8 mouse cellular contexts compared by ENCODE assay signal in the genomic region with DNA sequence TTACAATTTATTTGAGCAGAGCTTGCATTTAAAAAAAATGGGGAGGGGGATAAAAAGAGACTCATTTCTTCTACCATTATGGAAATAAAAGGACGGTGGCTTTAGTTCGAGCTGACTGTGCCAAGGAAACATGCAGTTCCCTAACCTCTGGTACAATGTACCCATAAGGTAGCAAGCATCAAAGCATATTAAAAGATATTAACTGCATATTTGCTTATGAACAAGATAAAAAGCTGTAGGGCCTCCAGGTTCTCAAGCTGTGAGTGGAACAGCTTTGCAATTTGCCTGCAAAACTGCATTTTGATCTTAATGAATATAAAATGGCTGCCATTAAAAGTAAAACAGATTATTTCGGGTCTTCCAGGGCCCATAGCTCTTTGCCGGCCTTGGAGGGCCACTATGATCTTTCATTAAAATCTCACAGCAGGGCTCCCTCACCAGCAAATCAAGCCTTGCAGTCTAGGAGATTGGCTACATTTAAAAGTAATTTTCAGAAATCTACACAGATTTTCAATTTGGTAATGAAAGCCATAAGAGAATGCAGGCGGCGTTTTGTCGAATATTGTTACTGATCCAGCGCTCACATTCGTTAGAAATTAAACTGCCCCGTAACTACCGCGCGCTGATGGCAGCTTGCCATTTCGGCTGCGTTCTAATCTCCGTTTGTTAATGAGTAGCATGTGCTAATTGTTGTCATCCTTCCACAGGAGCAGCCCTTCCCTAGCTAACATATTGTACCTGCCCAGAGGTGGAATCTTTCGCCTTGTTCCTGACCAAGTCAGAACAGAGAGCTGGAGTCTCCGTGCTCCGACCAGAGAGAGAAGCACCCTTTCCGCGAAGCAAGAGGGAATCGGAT.
DNase-seq lines count a peak whose midpoint lies in the region; ATAC-seq and TF ChIP-seq lines count a peak whose summit lies in the region.

No protein-coding gene starts in this region.

- no peaks in the 10 kb centered on the region for H3K9me3 ChIP-seq in lung, embryonic 16.5 days (ENCODE audit: control insufficient read depth, low read length)
- H3K9me3 ChIP-seq in hindbrain, embryonic 12.5 days (replicated peaks), result no peaks in the 10 kb centered on the region
- no peaks in the 10 kb centered on the region for H3K9me3 ChIP-seq in liver, postnatal 0 days (ENCODE audit: low read length)

- peak overlapping the region; percentile 12; the same call in 1 of the 2 replicates for H3K4me3 ChIP-seq in lung, embryonic 16.5 days (ENCODE audit: low read length)
- no peak overlapping the region for H3K4me3 ChIP-seq in lung, adult 2 months (replicated peaks; ENCODE audit: extremely low read depth, low read depth, low read length)
- peak overlapping the region; percentile 11; the same call in 1 of the 2 replicates for H3K4me3 ChIP-seq in hindbrain, embryonic 12.5 days
- H3K4me3 ChIP-seq in liver, postnatal 0 days (ENCODE audit: low read depth, low read length), result no peak overlapping the region

- peak overlapping the region; percentile 44 for H3K4me2 ChIP-seq in lung, embryonic 16.5 days (ENCODE audit: low read depth, low read length)
- H3K4me2 ChIP-seq in hindbrain, embryonic 12.5 days (replicated peaks), result peak overlapping the region; percentile 34
- H3K4me2 ChIP-seq in liver, postnatal 0 days (ENCODE audit: low read depth, low read length), result no peak overlapping the region

- no peak for TF ChIP-seq CTCF in lung, adult 2 months (IDR thresholded peaks at IDR 0.05; ENCODE audit: insufficient read depth, low read length)
- TF ChIP-seq CTCF in liver, postnatal 0 days (IDR thresholded peaks at IDR 0.05; ENCODE audit: low read depth), result no peak

- WGBS in lung, embryonic 16.5 days, result 50% methylated on average over 22 of the region's 22 CpGs
- WGBS in lung, adult 2 months, result 60% methylated on average over 22 of the region's 22 CpGs
- WGBS in hindbrain, embryonic 12.5 days, result 56% methylated on average over 22 of the region's 22 CpGs
- WGBS in liver, postnatal 0 days (ENCODE audit: insufficient replicate concordance), result 61% methylated on average over 22 of the region's 22 CpGs

- TF ChIP-seq EP300 in liver, postnatal 0 days (IDR thresholded peaks at IDR 0.05; ENCODE audit: low read depth), result no peak

- ATAC-seq in lung, embryonic 16.5 days (ENCODE audit: low read depth), result no peak
- no peak; the same call in 1 of the 2 replicates for ATAC-seq in hindbrain, embryonic 12.5 days (ENCODE audit: low FRiP score)
- ATAC-seq in liver, postnatal 0 days, result no peak
- ATAC-seq in erythroid progenitor cell, adult 5-6 weeks (replicated peaks; ENCODE audit: low FRiP score, poor library complexity, severe bottlenecking), result no peak

- no peak overlapping the region for H3K9ac ChIP-seq in lung, embryonic 16.5 days (ENCODE audit: low read length)
- H3K9ac ChIP-seq in hindbrain, embryonic 12.5 days, result no peak overlapping the region
- H3K9ac ChIP-seq in liver, postnatal 0 days (replicated peaks), result no peak overlapping the region

- no peaks in the 10 kb centered on the region for H3K4me1 ChIP-seq in lung, embryonic 16.5 days (replicated peaks; ENCODE audit: control insufficient read depth, insufficient read depth, low read length)
- H3K4me1 ChIP-seq in lung, adult 2 months (ENCODE audit: control insufficient read depth, insufficient read depth, low read length), result no peaks in the 10 kb centered on the region
- peaks cover 15% of the 10 kb centered on the region for H3K4me1 ChIP-seq in hindbrain, embryonic 12.5 days
- H3K4me1 ChIP-seq in liver, postnatal 0 days (ENCODE audit: insufficient read depth), result no peaks in the 10 kb centered on the region

- no peak for TF ChIP-seq POLR2A in lung, adult 2 months (IDR thresholded peaks at IDR 0.05; ENCODE audit: borderline replicate concordance, extremely low read depth, low read depth, low read length)

- no peaks in the 10 kb centered on the region for H3K27me3 ChIP-seq in lung, embryonic 16.5 days (ENCODE audit: control insufficient read depth, insufficient read depth, low read depth, low read length)
- no peaks in the 10 kb centered on the region for H3K27me3 ChIP-seq in hindbrain, embryonic 12.5 days
- no peaks in the 10 kb centered on the region for H3K27me3 ChIP-seq in liver, postnatal 0 days (ENCODE audit: insufficient read depth, low read length)

- DNase-seq in lung, adult 2 months, result no peak
- peak; percentile 39 to 40 for DNase-seq in layer of hippocampus, postnatal 25 days (ENCODE audit: extremely low spot score in 1 of 2, low spot score in 1 of 2)
- peak; percentile 14 for DNase-seq in right cerebral cortex, adult 18-20 months
- DNase-seq in liver, postnatal 0 days, result no peak
- DNase-seq in B cell, adult 2 months, result no peak

- H3K27ac ChIP-seq in lung, embryonic 16.5 days (ENCODE audit: low read length), result no peak overlapping the region
- no peak overlapping the region for H3K27ac ChIP-seq in hindbrain, embryonic 12.5 days
- H3K27ac ChIP-seq in liver, postnatal 0 days (ENCODE audit: low read depth), result no peak overlapping the region

- no peaks in the 10 kb centered on the region for H3K36me3 ChIP-seq in lung, embryonic 16.5 days (ENCODE audit: control insufficient read depth, insufficient read depth, low read length)
- no peaks in the 10 kb centered on the region for H3K36me3 ChIP-seq in hindbrain, embryonic 12.5 days
- H3K36me3 ChIP-seq in liver, postnatal 0 days (replicated peaks; ENCODE audit: insufficient read depth, low read length), result no peaks in the 10 kb centered on the region

Comparison
In these comparisons a context has a peak if more than half of its experiments do, and no peak if none do; other contexts are left out.
1. H3K4me3 ChIP-seq: peak in lung, embryonic 16.5 days (single experiment) and hindbrain, embryonic 12.5 days (single experiment); none in lung, adult 2 months (single experiment) and liver, postnatal 0 days (single experiment).
2. DNase-seq: peak in layer of hippocampus, postnatal 25 days (2 of 2) and right cerebral cortex, adult 18-20 months (single experiment); none in lung, adult 2 months (single experiment), liver, postnatal 0 days (single experiment) and B cell, adult 2 months (0 of 2).